Mouse (Mus musculus): ENCODE measurements at regions not wholly inside any gene's neighbourhood (a gene's known extent, or its start where the extent isn't known, plus 50 kb on each side); places are given as distances from the start of the nearest gene placed in this dataset.

GRCm38 (mm10) chr1:103762044-103762663 lies 1006.2 kb upstream of the Cdh20 start:
- DNase-seq = no peak

GRCm38 (mm10) chr1:103762745-103763144 lies 1005.6 kb upstream of the Cdh20 start:
- DNase-seq = no peak

- no peak for DNase-seq
These were observed 1001.0 kb upstream of the Cdh20 start for GRCm38 (mm10) chr1:103767315-103767714.

- no peak for DNase-seq
These were observed 983.6 kb upstream of the Cdh20 start for GRCm38 (mm10) chr1:103784692-103785091.

- no peak for DNase-seq
These were observed 972.0 kb upstream of the Cdh20 start for GRCm38 (mm10) chr1:103796337-103796736.

GRCm38 (mm10) chr1:103799343-103799742 lies 969.0 kb upstream of the Cdh20 start:
- DNase-seq = peak; percentile 14

GRCm38 (mm10) chr1:103817946-103818345 lies 950.4 kb upstream of the Cdh20 start:
- no peak for DNase-seq

All from kidney, adult 9 months (tissue).